In genomic region chr8:105488082-105488481, GRCm38 (mm10) we compare ENCODE assay signal across 19 mouse cellular contexts. TPM values are rescaled to one million over a fixed set of nuclear protein-coding genes. Genes with fewer than 3 reads are reported as not detected.
"Had no signal": no experiment of that assay in that cellular context is flagged by ENCODE, and none has a peak within 500 bp of the region (broad histone marks: within the 10 kb centered on the region; RNA-seq: fewer than 3 reads in every experiment).

No protein-coding gene starts in this region.

- ATAC-seq: forebrain, embryonic 13.5 days; forebrain, embryonic 14.5 days; forebrain, embryonic 15.5 days; forebrain, embryonic 16.5 days; forebrain, postnatal 0 days had no signal

- DNase-seq: cerebellum, postnatal 14 days; cerebellum, postnatal 25 days; cerebellum, postnatal 36 days; embryo, embryonic 11 days; forebrain, postnatal 0 days; gastrocnemius, adult 2 months; gastrocnemius, postnatal 10 days; gastrocnemius, postnatal 14 days; gastrocnemius, postnatal 25 days; gastrocnemius, postnatal 36 days; heart, adult 11 months; heart, adult 18-20 months; heart, adult 2 months had no signal

RNA-seq across cellular contexts. Expression of gene Hsd11b2, which starts 30.5 kb away (rescaled TPM):
- polyA plus RNA-seq: cortical plate, adult 2 months; erythroblast, embryonic 14.5 days had no signal
